Comparison of ENCODE assay signal across 19 mouse cellular contexts in the genomic region with DNA sequence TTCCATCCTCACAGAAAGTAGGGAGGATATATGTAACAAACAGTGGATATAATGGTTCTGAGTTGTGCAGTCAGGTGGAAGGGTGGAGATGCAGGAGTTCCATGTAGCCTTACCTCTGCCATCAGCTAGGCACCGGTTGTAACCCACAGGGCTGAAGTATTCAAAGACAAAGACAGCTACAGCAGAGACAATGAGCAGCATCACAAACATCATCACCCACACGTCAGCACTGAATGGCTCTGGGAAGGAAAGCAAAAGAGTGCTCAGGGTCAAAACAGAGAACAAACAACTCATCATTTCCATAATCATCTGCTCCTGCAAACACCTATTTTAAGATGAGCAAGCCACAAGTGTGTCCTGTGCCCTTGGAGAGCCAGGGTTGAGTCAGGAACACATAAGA.
"Had no signal": no experiment of that assay in that cellular context is flagged by ENCODE, and none has a peak within 500 bp of the region (broad histone marks: within the 10 kb centered on the region; RNA-seq: fewer than 3 reads in every experiment).

No protein-coding gene starts in this region.

- H3K36me3 ChIP-seq: midbrain, embryonic 10.5 days; midbrain, embryonic 12.5 days had no signal

- H3K4me2 ChIP-seq: lung, embryonic 14.5 days; midbrain, embryonic 12.5 days; neural tube, embryonic 13.5 days; neural tube, embryonic 15.5 days had no signal

- DNase-seq: lung, adult 18-20 months; lung, embryonic 14.5 days; lung, postnatal 10 days; lung, postnatal 4 days; midbrain, embryonic 14.5 days; retina, postnatal 1 day; right cerebral cortex, adult 18-20 months; right cerebral cortex, postnatal 25 days; right cerebral cortex, postnatal 4 days; spleen, adult 18-20 months; thymus, adult 18-20 months; thymus, postnatal 25 days; thymus, postnatal 4 days had no signal

- H3K27me3 ChIP-seq: midbrain, embryonic 12.5 days; neural tube, embryonic 13.5 days; neural tube, embryonic 15.5 days had no signal

- H3K9me3 ChIP-seq: midbrain, embryonic 10.5 days; midbrain, embryonic 12.5 days; neural tube, embryonic 13.5 days; neural tube, embryonic 15.5 days had no signal

- H3K27ac ChIP-seq: midbrain, embryonic 10.5 days; midbrain, embryonic 12.5 days; neural tube, embryonic 13.5 days; neural tube, embryonic 15.5 days had no signal

- H3K4me3 ChIP-seq: midbrain, embryonic 10.5 days; midbrain, embryonic 12.5 days; myocyte; neural tube, embryonic 13.5 days; neural tube, embryonic 15.5 days had no signal

- ATAC-seq: midbrain, embryonic 16.5 days had no signal

- H3K4me1 ChIP-seq: midbrain, embryonic 10.5 days; midbrain, embryonic 12.5 days; neural tube, embryonic 13.5 days; neural tube, embryonic 15.5 days had no signal

- H3K9ac ChIP-seq: lung, embryonic 14.5 days; midbrain, embryonic 12.5 days; neural tube, embryonic 13.5 days; neural tube, embryonic 15.5 days had no signal
